Mouse (Mus musculus) limb, embryonic 14.5 days (tissue): Measurements from ENCODE around the gene Tmem189. TPM values are rescaled to one million over a fixed set of nuclear protein-coding genes. Genes with fewer than 3 reads are reported as not detected.

Experiments used
- ATAC-seq: fragments of 200-750 bp; cut with Nextera tagmentation; 2 replicates; pipeline ENCODE4 v1.8.0; 2017; ENCODE audit warnings: low read depth, moderate number of reproducible peaks, moderate TSS enrichment; ENCODE audit not compliant: low FRiP score
- DNase-seq: peaks from one replicate; pipeline ENCODE4 v3.0.0-alpha.2; 2015; ENCODE audit warnings: low spot score
- H3K27ac ChIP-seq: fragments of 300-500 bp; sonication (generic); replicated peaks from 2 replicates; pipeline ENCODE4 v1.5.1; 2014; ENCODE audit warnings: low read depth, mild to moderate bottlenecking, low read length, moderate library complexity, mixed read lengths
- H3K27me3 ChIP-seq: fragments of 300-500 bp; sonication (generic); 2 replicates; pipeline ENCODE4 v1.6.1; 2014; ENCODE audit warnings: low read length, mixed read lengths; ENCODE audit not compliant: control insufficient read depth, insufficient read depth
- H3K36me3 ChIP-seq: fragments of 300-500 bp; sonication (generic); 2 replicates; pipeline ENCODE4 v1.6.1; 2014; ENCODE audit warnings: mild to moderate bottlenecking, low read length, moderate library complexity, mixed read lengths; ENCODE audit not compliant: control insufficient read depth, insufficient read depth
- H3K4me1 ChIP-seq: fragments of 300-500 bp; sonication (generic); 2 replicates; pipeline ENCODE4 v1.6.1; 2014; ENCODE audit warnings: antibody characterized with exemption, low read length, mixed read lengths; ENCODE audit not compliant: control insufficient read depth, insufficient read depth
- H3K4me2 ChIP-seq: fragments of 300-500 bp; sonication (generic); replicated peaks from 2 replicates; pipeline ENCODE4 v1.6.1; 2014; ENCODE audit warnings: low read depth, mild to moderate bottlenecking, low read length, moderate library complexity; ENCODE audit not compliant: severe bottlenecking
- H3K4me3 ChIP-seq: fragments of 300-500 bp; sonication (generic); replicated peaks from 2 replicates; pipeline ENCODE4 v1.5.1; 2014; ENCODE audit warnings: low read length
- H3K9ac ChIP-seq: fragments of 300-500 bp; sonication (generic); 2 replicates; pipeline ENCODE4 v1.6.1; 2014; ENCODE audit warnings: mild to moderate bottlenecking, low read depth, low read length, moderate library complexity; ENCODE audit not compliant: severe bottlenecking
- H3K9me3 ChIP-seq: fragments of 300-500 bp; sonication (generic); 2 replicates; pipeline ENCODE4 v1.6.1; 2016; ENCODE audit warnings: low read length; ENCODE audit not compliant: control insufficient read depth
- POLR2A ChIP-seq: fragments of 200-500 bp; IDR thresholded peaks from 2 replicates; pipeline ENCODE4 v1.8.0; 2012; ENCODE audit warnings: inconsistent platforms, mild to moderate bottlenecking, moderate library complexity, borderline replicate concordance; ENCODE audit not compliant: insufficient read depth, insufficient read length; ENCODE audit errors: extremely low read depth
- WGBS: fragments of 180-500 bp; shearing (Covaris S2); extraction: QIAGEN DNeasy Blood & Tissue Kit; methylation state at CpG from one replicate; pipeline ENCODE4 v1.1.7; 2014; 5-methylcytosine and 5-hydroxymethylcytosine counted together
- polyA plus RNA-seq, 2 experiments: library from polyadenylated mRNA; depleted of rRNA in 1 of 2; stranded (reverse) in 1 of 2; unstranded in 1 of 2; fragments of >200 nt; fragmentation: Nextera tagmentation in 1 of 2; extraction: Ambion mirVana in 1 of 2; gene quantifications; 2 replicates each; pipeline versions ENCODE4 v1.2.1 to v1.2.3; 2012 to 2014

Gene Tmem189
- polyA plus RNA-seq, 2 experiments: 39.3 to 58.9 TPM

DNA sequence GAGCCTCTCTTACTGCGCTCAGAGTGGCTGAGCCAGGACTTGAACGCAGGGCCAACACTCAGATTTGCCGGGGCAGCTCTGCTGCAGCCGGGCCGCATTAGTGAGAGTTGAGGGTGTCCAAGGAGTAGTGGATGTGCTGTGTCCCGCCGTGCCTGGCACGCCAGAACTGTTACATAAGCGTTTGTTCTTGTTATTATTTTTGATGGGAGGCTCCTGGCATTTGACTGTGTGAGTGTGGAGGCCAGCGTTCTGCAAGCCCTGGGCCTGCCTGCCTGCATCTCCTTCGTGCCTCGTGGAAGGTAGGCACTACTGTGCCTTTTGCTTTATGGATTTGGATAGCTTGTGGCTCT, 1.3 kb upstream of the Tmem189 start:
- Histone ChIP-seq H3K9me3 (no peaks in the 10 kb centered on the region), H3K4me1 (peaks cover 7% of the 10 kb centered on the region; the same call in 1 of the 2 replicates), H3K27ac (no peak overlapping the region), H3K27me3 (peaks cover 23% of the 10 kb centered on the region), H3K36me3 (no peaks in the 10 kb centered on the region), H3K4me2 (peak overlapping the region; percentile 33; the same call in 1 of the 2 replicates), H3K9ac (no peak overlapping the region), H3K4me3 (no peak overlapping the region)
- TF ChIP-seq POLR2A: no peak
- WGBS: 78% methylated on average over 12 of the region's 12 CpGs
- DNase-seq (no peak), ATAC-seq (no peak)

GRCm38 (mm10) chr2:167690219-167690961, 768 bp upstream of the Tmem189 start:
- Histone ChIP-seq H3K4me1 (peaks cover 7% of the 10 kb centered on the region; the same call in 1 of the 2 replicates), H3K4me2 (peak overlapping the region; percentile 94), H3K36me3 (no peaks in the 10 kb centered on the region), H3K27ac (no peak overlapping the region), H3K9me3 (no peaks in the 10 kb centered on the region), H3K27me3 (peaks cover 23% of the 10 kb centered on the region), H3K9ac (no peak overlapping the region), H3K4me3 (peak overlapping the region; percentile 72)
- no peak for TF ChIP-seq POLR2A
- WGBS: 57% methylated on average over 15 of the region's 15 CpGs
- no peak for ATAC-seq
- no peak for DNase-seq

DNA sequence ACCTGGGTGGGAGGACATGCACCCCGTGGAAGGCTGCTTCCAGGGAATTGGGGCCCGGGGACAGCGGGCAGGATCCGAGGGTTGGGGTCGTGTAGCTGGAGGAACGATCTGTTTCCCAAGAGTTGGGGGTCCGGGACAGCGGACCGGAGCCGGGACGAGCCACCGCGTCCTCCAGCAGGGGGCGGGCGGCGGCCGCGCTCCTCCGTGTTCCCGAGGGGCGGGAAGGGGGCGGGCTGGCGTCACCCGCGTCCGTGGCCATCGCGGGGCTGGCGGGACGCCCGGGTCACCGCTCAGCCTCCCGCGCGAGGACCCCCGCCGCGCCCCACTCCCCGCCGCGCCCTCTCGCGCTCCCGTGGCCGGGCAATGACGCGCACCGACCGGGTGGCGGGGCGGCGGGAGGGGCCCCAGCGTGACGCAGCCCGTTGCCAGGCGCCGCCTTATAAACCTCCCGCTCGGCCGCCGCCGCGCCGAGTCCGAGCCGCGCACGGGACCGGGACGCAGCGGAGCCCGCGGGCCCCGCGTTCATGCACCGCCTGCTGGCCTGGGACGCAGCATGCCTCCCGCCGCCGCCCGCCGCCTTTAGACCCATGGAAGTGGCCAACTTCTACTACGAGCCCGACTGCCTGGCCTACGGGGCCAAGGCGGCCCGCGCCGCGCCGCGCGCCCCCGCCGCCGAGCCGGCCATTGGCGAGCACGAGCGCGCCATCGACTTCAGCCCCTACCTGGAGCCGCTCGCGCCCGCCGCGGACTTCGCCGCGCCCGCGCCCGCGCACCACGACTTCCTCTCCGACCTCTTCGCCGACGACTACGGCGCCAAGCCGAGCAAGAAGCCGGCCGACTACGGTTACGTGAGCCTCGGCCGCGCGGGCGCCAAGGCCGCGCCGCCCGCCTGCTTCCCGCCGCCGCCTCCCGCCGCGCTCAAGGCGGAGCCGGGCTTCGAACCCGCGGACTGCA, 847 bp downstream of the Tmem189 start, which contains the start of gene Cebpb:
TSS of gene Cebpb (plus strand) at position 418 of the 954 bp plus-strand sequence.
- DNase-seq (peak; percentile 74), ATAC-seq (peak; percentile 79)
- WGBS: under 1% methylated on average over 45 of the region's 147 CpGs
- TF ChIP-seq POLR2A: no peak
- Histone ChIP-seq H3K4me3 (peak within 1 kb of the TSS; percentile 72), H3K9me3 (no peaks in the 10 kb centered on the region), H3K9ac (peak within 1 kb of the TSS; percentile 69), H3K27me3 (peaks cover 23% of the 10 kb centered on the region), H3K27ac (peak within 1 kb of the TSS; percentile 55; the same call in 1 of the 2 replicates), H3K4me2 (peak within 1 kb of the TSS; percentile 94), H3K36me3 (no peaks in the 10 kb centered on the region), H3K4me1 (peaks cover 7% of the 10 kb centered on the region; the same call in 1 of the 2 replicates)

- 0 out of 2 replicates have a peak, but pooled peaks have one; percentile 1 for ATAC-seq
- Histone ChIP-seq H3K4me3 (peak overlapping the region; percentile 72), H3K36me3 (no peaks in the 10 kb centered on the region), H3K9ac (no peak overlapping the region), H3K4me2 (peak overlapping the region; percentile 94), H3K27ac (no peak overlapping the region), H3K27me3 (peaks cover 23% of the 10 kb centered on the region), H3K4me1 (peaks cover 7% of the 10 kb centered on the region; the same call in 1 of the 2 replicates), H3K9me3 (no peaks in the 10 kb centered on the region)
- no peak for DNase-seq
- WGBS: 25% methylated on average over 11 of the region's 12 CpGs
- TF ChIP-seq POLR2A: no peak
Observed at GRCm38 (mm10) chr2:167688126-167688497, 1.5 kb downstream of the Tmem189 start.

- Histone ChIP-seq H3K27me3 (peaks cover 23% of the 10 kb centered on the region), H3K9ac (no peak overlapping the region), H3K4me1 (peaks cover 7% of the 10 kb centered on the region; the same call in 1 of the 2 replicates), H3K4me2 (no peak overlapping the region), H3K4me3 (no peak overlapping the region), H3K9me3 (no peaks in the 10 kb centered on the region), H3K27ac (no peak overlapping the region), H3K36me3 (no peaks in the 10 kb centered on the region)
- 66% methylated on average over 10 of the region's 11 CpGs for WGBS
- ATAC-seq (no peak), DNase-seq (no peak)
- TF ChIP-seq POLR2A: no peak
Observed at GRCm38 (mm10) chr2:167687651-167688101, 1.9 kb downstream of the Tmem189 start.
